Mouse (Mus musculus) MEL-GATA-1-ER (cell line): Measurements from ENCODE around the gene Olfr1387.
A peak's percentile ranks its signal among the peaks of the same experiment; 100 is the strongest.
"Not testable (repeated sequence)": the region's sequence is repeated elsewhere in the genome, so short reads cannot be mapped to it uniquely, and the experiment has no call there.

Source experiments
- DNase-seq: peaks from one replicate; pipeline ENCODE4 v3.0.0-alpha.2; 2012; ENCODE audit warnings: low read depth; ENCODE audit errors: extremely low read depth

The Olfr1387 gene

DNA sequence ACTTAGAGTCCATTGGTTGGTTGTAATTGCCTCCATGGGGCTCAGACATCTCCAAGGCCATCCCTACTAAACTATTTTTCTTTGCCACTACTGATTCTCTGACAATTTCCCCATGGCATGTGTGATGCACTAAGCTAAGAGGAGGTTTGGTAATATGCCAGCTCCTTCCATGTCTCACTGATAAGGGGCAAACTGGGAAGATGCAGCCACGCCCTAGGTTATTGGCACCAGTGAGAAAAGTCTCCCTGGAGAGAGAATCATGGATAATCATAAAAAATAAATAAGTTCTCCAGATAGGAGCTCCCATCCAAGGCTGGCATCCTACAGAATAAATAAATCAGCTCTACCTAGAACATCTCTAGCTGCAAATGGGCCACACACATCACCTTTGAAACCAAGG lies at the start of gene Olfr1387:
Gene Olfr1387, plus strand, starts transcription at position 301 of the 400 bp plus-strand sequence.
- no peak for DNase-seq

DNA sequence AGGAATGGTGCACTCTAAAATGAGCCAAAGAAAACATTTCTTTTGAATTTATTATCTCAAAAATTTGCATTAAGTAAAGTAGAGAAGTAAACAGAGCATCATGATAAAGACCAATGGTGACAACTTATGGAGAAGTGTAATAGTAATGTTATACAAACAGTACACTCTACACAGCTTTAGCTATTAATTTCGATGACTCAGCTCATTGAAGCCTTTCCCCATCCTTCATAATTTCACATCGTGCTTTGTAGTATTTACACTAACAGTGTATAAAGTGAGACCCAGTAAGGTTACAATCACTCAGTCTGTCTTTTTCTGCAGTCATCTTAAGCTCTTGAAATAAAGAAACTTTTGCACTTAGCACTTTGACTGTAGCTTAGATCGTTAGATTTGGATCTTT lies 48.4 kb upstream of the Olfr1387 start:
- DNase-seq: no peak

DNA sequence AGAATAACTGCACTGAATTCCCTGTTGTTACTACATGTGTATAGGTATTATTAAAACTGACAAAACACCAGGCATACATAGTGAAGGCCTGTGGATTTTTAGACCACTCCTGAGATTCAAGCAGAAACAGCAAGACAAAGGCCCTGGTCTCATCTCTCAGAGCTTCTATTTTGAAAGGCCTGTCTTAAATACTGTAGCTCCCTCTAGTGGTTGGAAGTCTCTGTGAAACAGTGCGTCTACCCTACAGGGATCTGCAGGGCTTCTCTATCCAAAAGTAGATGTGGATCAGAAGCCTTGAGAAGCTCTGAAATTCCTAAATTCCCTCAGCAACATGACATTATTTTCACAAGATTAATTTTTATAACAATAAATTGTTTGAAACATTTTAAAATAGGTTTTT lies 44.6 kb upstream of the Olfr1387 start:
- DNase-seq: peak; percentile 34

DNA sequence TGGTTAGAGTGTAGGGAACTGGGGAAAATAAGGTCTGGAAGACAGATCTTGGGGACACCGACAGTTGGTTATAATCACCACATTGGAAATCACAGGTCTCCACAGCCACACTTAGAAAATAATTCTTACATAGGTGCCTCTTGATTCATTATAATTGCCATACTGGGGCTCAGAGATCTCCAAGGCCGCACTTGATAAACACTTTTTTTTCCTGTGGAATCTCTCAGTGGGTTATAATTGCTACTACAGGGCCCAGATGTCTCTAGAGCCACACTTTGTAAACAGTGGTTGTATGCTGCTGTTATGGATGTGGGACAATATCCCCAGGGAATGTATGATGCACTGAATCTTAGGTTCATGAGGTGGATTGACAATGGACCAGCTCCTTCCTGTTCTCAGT lies 32.4 kb upstream of the Olfr1387 start, which contains the start of gene Olfr1389:
Gene Olfr1389, plus strand, starts transcription at position 301 of the 400 bp plus-strand sequence.
- DNase-seq: no peak

DNA sequence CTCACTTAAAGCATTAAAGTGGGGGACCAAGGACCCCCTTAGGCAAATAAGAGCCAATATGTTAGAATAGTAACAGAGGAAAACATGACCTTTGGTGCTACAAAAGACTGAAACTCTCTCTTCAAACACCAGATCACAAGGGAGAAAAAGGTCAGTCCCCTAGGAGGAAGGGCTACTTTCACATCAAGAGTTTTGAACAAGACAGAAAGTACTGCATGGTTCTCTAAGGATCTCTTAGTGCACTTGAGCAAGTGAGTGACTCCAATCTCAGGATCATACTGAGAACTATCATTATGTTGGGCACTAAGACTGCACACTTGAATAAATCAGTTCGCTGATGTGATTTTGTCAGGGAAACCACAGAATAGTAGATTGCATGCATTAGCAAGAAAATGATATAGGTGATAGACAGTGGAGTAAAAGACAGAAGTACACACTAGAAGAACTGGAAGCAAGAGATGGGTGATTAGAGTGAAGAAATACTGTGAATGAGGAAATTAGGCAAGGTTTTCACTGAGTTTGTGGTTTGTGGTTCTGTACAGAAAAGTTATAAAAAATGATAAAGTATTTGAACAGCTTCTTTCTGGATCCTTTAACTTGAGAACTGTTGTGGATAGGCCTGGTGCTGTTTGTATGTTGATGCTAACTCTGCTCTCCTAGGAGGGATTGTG lies 29.8 kb upstream of the Olfr1387 start:
- no peak for DNase-seq

DNA sequence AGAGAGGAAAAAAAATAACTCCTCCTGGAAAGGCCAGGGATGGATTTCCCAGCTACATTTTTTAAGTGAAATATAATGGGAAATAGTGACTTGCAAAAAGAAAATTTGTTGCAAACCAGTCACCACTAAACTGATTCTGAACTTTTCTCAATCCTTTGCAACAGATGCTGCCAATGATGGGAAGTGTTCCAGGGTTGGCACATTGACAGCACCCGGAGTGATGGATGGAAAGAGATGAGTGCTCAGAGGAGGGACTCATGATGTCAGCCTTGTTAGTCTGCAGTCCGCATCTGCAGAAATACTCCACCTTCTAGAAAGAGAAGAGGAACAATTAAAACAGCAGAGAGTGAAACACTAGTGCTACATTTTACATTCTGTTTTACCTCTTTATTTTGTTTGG lies 25.5 kb upstream of the Olfr1387 start:
- no peak for DNase-seq

DNA sequence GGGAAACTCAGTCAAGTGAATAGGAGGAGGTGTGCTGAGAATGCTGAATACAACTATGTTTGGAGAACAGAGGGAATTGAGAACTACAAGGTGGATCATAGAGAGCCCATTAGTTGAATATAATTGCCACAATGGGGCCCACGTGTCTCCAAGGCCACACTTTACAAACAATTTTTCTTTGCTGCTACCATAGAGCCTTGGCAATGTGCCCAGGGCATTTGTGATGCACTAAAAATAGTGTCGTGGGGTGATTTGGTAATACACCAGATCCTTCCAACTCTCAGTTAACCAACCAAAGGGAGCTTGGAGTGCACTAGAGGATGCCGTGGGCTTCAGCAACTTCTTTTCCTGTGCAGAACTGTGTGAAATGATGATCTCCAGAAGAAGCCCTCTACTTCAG lies 18.7 kb upstream of the Olfr1387 start, which contains the start of gene Olfr1388:
Gene Olfr1388, plus strand, starts transcription at position 214 of the 400 bp plus-strand sequence.
- DNase-seq: no peak

DNA sequence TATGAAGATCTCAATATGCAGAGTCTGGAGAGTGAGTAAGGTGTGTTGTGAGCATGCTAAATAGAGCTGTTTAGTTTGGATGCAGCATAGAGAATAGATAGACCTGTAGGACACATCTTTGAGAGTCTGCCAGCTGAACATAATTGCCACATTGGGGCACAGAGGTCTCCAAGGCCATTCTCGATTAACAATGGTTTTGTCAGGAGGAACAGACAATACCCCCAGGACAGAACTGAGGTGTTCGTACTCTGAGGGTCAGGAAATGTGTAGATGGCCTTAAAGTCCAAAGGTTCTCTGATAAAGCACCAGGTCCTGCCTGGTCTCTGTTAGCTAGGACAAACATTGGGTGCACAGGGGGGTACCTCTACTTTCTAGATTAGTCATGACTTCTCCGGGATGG lies 9.6 kb downstream of the Olfr1387 start, which contains the start of gene Olfr1386:
Gene Olfr1386, plus strand, starts transcription at position 301 of the 400 bp plus-strand sequence.
- not testable (repeated sequence) for DNase-seq

DNA sequence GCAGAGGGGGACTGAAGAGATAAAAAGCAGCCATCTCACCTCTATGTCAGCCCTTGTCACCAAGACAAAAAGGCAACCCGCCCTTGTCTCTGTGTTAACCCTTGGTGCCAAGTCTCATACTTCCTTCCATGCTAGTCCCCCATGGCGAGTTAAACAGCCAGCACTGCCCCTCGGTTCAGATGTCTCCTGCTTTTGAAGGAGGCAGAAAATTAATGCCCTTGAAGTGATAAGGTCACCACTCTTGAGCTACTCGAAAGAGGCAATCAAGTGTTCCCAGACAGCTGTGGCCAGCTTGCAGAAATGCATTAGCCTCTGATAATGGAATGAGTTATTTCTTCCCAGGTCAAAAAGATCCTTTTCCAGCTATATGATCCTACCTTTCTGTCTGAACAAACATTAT lies 30.8 kb downstream of the Olfr1387 start:
- DNase-seq: no peak

DNA sequence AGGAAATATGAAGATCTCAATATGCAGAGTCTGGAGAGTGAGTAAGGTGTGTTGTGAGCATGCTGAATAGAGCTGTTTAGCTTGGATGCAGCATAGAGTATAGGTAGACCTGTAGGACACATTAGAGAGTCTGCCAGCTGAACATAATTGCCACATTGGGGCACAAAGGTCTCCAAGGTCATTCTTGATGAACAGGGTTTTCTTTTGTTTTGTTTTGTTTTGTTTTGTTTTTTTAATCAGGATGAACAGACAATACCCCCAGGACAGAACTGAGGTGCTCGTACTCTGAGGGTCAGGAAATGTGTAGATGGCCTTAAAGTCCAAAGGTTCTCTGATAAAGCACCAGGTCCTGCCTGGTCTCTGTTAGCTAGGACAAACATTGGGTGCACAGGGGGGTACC lies 33.6 kb downstream of the Olfr1387 start, which contains the start of gene Olfr1385:
Gene Olfr1385, plus strand, starts transcription at position 301 of the 400 bp plus-strand sequence.
- DNase-seq: not testable (repeated sequence)
